ENCODE assay signal across 8 mouse cellular contexts in the genomic region with DNA sequence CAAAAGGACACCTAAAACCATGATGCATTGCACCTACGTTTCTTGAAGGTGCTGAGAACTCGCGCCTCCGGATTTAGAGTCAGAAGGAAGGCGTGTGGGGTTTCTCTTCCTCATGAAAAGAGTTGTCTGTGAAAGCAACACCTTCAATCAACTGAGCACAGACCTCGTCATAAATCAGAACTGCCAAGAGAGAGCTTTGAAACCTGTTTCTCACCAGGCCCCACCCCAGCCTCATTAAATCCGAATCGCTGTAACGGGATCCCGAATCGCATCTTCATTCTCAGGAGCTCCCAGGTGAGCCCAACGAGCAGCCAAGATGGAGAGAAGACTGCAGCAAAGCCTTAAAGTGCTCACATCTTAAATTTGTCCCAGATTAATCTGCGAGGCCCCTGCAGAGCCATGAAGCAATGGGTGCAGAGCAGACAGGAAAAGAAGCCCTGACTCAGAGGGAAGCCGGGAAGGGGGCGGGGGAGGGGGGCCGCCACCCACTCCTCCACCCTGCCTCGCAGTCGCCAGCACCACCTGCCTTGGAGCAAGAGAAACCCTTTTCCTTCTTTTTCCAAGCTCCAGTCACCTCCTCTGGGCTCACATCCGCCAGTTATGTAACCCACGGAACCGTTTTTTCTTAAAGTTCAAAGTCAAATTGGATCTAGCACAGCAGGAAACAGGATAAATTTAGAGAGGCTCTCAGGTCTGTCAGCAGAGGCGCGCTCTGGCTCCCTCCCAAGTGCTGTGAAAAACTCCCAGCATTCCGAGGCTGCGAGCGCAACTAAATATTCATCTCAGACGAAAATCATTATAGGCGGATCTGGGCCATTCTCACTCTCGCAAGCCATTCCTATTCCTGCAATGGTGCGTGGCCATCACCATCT. TPM values are rescaled to one million over a fixed set of nuclear protein-coding genes. Genes with fewer than 3 reads are reported as not detected.
DNase-seq lines count a peak whose midpoint lies in the region; ATAC-seq and TF ChIP-seq lines count a peak whose summit lies in the region.

No protein-coding gene starts in this region.

- peaks cover 56% of the 10 kb centered on the region for H3K27me3 ChIP-seq in embryonic facial prominence, embryonic 14.5 days (replicated peaks; ENCODE audit: control insufficient read depth, insufficient read depth, low read length)
- peaks cover 51% of the 10 kb centered on the region for H3K27me3 ChIP-seq in heart, embryonic 10.5 days (ENCODE audit: insufficient read depth, poor library complexity, severe bottlenecking)
- H3K27me3 ChIP-seq in midbrain, embryonic 14.5 days (ENCODE audit: control insufficient read depth, insufficient read depth, low read length) = peaks cover 31% of the 10 kb centered on the region

- 2% methylated on average over 30 of the region's 30 CpGs for WGBS in embryonic facial prominence, embryonic 14.5 days
- WGBS in heart, embryonic 10.5 days = 2% methylated on average over 30 of the region's 30 CpGs
- WGBS in midbrain, embryonic 14.5 days = 3% methylated on average over 30 of the region's 30 CpGs

- H3K9me3 ChIP-seq in embryonic facial prominence, embryonic 14.5 days (ENCODE audit: control insufficient read depth, low read length) = no peaks in the 10 kb centered on the region
- H3K9me3 ChIP-seq in heart, embryonic 10.5 days = no peaks in the 10 kb centered on the region
- no peaks in the 10 kb centered on the region for H3K9me3 ChIP-seq in midbrain, embryonic 14.5 days (ENCODE audit: control insufficient read depth, low read length)

- no peak for TF ChIP-seq POLR2A in brain, embryonic 14.5 days (IDR thresholded peaks at IDR 0.05; ENCODE audit: borderline replicate concordance, extremely low read depth, insufficient read depth, insufficient read length, poor library complexity, severe bottlenecking)

- peak overlapping the region; percentile 20 for H3K4me3 ChIP-seq in embryonic facial prominence, embryonic 14.5 days (ENCODE audit: low read depth, low read length)
- peak overlapping the region; percentile 55 for H3K4me3 ChIP-seq in heart, embryonic 10.5 days
- H3K4me3 ChIP-seq in midbrain, embryonic 14.5 days (replicated peaks; ENCODE audit: low read depth, low read length) = peak overlapping the region; percentile 33

- H3K27ac ChIP-seq in embryonic facial prominence, embryonic 14.5 days (replicated peaks; ENCODE audit: low read depth, low read length) = no peak overlapping the region
- H3K27ac ChIP-seq in heart, embryonic 10.5 days = peak overlapping the region; percentile 71
- no peak overlapping the region for H3K27ac ChIP-seq in midbrain, embryonic 14.5 days (replicated peaks; ENCODE audit: low read depth, low read length)

- intact Hi-C loops in left cerebral cortex, postnatal 4 days (cut with DNase I) = loop anchor here (5.0 kb wide), 1 partner anchor 885 kb away; the partner anchor contains the start of gene 1700001L19Rik

- ATAC-seq in embryonic facial prominence, embryonic 14.5 days (ENCODE audit: low read depth) = peak; percentile 54
- ATAC-seq in midbrain, embryonic 14.5 days (ENCODE audit: low FRiP score, low TSS enrichment) = 0 out of 2 replicates have a peak, but pooled peaks have one; percentile 49

- TF ChIP-seq CTCF in brain, embryonic 14.5 days (IDR thresholded peaks at IDR 0.05; ENCODE audit: borderline replicate concordance, extremely low read depth, insufficient read depth, insufficient read length) = no peak

- peak overlapping the region; percentile 52 for H3K4me2 ChIP-seq in embryonic facial prominence, embryonic 14.5 days (ENCODE audit: low read depth, low read length)
- peak overlapping the region; percentile 66 for H3K4me2 ChIP-seq in midbrain, embryonic 14.5 days (ENCODE audit: low read length)

- no peaks in the 10 kb centered on the region for H3K36me3 ChIP-seq in embryonic facial prominence, embryonic 14.5 days (ENCODE audit: control insufficient read depth, insufficient read depth, low read length)
- H3K36me3 ChIP-seq in heart, embryonic 10.5 days = no peaks in the 10 kb centered on the region
- no peaks in the 10 kb centered on the region for H3K36me3 ChIP-seq in midbrain, embryonic 14.5 days (ENCODE audit: control insufficient read depth, insufficient read depth, low read length)

- DNase-seq in brain, embryonic 14.5 days (ENCODE audit: low read depth) = peak; percentile 80
- peak; percentile 86 for DNase-seq in embryonic facial prominence, embryonic 14.5 days (ENCODE audit: low spot score)
- no peak for DNase-seq in heart, embryonic 10.5 days (ENCODE audit: low spot score)
- peak; percentile 93 for DNase-seq in kidney, adult 9 months
- DNase-seq in left cerebral cortex, postnatal 4 days = peak; percentile 49
- DNase-seq in midbrain, embryonic 14.5 days = peak; percentile 81
- peak; percentile 97 for DNase-seq in telencephalon, adult 2 months (ENCODE audit: low read depth, low spot score)
- no peak for DNase-seq in urinary bladder, postnatal 10 days (ENCODE audit: low spot score)

- 0 out of 2 replicates have a peak overlapping the region, but pooled peaks have one; percentile 31 for H3K9ac ChIP-seq in embryonic facial prominence, embryonic 14.5 days (ENCODE audit: low read depth, low read length)
- H3K9ac ChIP-seq in midbrain, embryonic 14.5 days (replicated peaks; ENCODE audit: low read length) = peak overlapping the region; percentile 24

- peaks cover 9% of the 10 kb centered on the region; the same call in 1 of the 2 replicates for H3K4me1 ChIP-seq in embryonic facial prominence, embryonic 14.5 days (ENCODE audit: control insufficient read depth, insufficient read depth, low read length)
- H3K4me1 ChIP-seq in heart, embryonic 10.5 days = peaks cover 14% of the 10 kb centered on the region
- H3K4me1 ChIP-seq in midbrain, embryonic 14.5 days (ENCODE audit: control insufficient read depth, insufficient read depth, low read length) = peaks cover 15% of the 10 kb centered on the region

RNA-seq across cellular contexts. Expression of gene Nsun2, which starts 51.7 kb away (rescaled TPM):
- 79.8 and 85.4 TPM in 2 replicates for polyA plus RNA-seq in brain, embryonic 14.5 days (2012; rRNA removed)
- 112 and 128 TPM in 2 replicates for polyA plus RNA-seq in embryonic facial prominence, embryonic 14.5 days (2014; fragmentation: Nextera tagmentation; extraction: Ambion mirVana)
- polyA plus RNA-seq in heart, embryonic 10.5 days (2016; fragmentation: Nextera tagmentation; extraction: Ambion mirVana) = 106 and 140 TPM in 2 replicates
- 10 to 100 TPM; 84.5 to 89.7 TPM for total RNA-seq in left cerebral cortex, postnatal 4 days (2021)
- 57.3 and 82.8 TPM in 2 replicates for polyA plus RNA-seq in midbrain, embryonic 14.5 days (2014; fragmentation: Nextera tagmentation; extraction: Ambion mirVana)

RNA-seq across cellular contexts. Expression of gene Tent4a, which starts 52.5 kb away (rescaled TPM):
- 28.7 and 34.5 TPM in 2 replicates for polyA plus RNA-seq in brain, embryonic 14.5 days (2012; rRNA removed)
- polyA plus RNA-seq in embryonic facial prominence, embryonic 14.5 days (2014; fragmentation: Nextera tagmentation; extraction: Ambion mirVana) = 7.7 and 7.8 TPM in 2 replicates
- 3.2 and 4.6 TPM in 2 replicates for polyA plus RNA-seq in heart, embryonic 10.5 days (2016; fragmentation: Nextera tagmentation; extraction: Ambion mirVana)
- 10 to 100 TPM; 49.2 to 49.7 TPM for total RNA-seq in left cerebral cortex, postnatal 4 days (2021)
- 11.5 TPM in 2 replicates for polyA plus RNA-seq in midbrain, embryonic 14.5 days (2014; fragmentation: Nextera tagmentation; extraction: Ambion mirVana)

Comparison
In these comparisons a context has a peak if more than half of its experiments do, and no peak if none do; other contexts are left out.
1. DNase-seq: peak in brain, embryonic 14.5 days (single experiment), embryonic facial prominence, embryonic 14.5 days (single experiment), kidney, adult 9 months (single experiment), left cerebral cortex, postnatal 4 days (single experiment), midbrain, embryonic 14.5 days (single experiment) and telencephalon, adult 2 months (single experiment); none in heart, embryonic 10.5 days (single experiment) and urinary bladder, postnatal 10 days (single experiment).
2. Peak in every context shown above with its lines, with median percentiles within 50 percentile points of each other: H3K4me3 ChIP-seq.